Mouse (Mus musculus) forebrain, embryonic 16.5 days (tissue): ENCODE measurements around the gene Dram1. TPM values are rescaled to one million over a fixed set of nuclear protein-coding genes. Genes with fewer than 3 reads are reported as not detected.

Source experiments
- ATAC-seq: fragments of 200-750 bp; cut with Nextera tagmentation; 2 replicates; pipeline ENCODE4 v1.8.0; 2017; ENCODE audit warnings: mild to moderate bottlenecking, moderate library complexity
- H3K27ac ChIP-seq: fragments of 300-500 bp; sonication (generic); 2 replicates; pipeline ENCODE4 v1.5.1; 2014; ENCODE audit warnings: low read length, control low read depth
- H3K27me3 ChIP-seq: fragments of 300-500 bp; sonication (generic); replicated peaks from 2 replicates; pipeline ENCODE4 v1.6.1; 2014; ENCODE audit warnings: low read length; ENCODE audit not compliant: control insufficient read depth, insufficient read depth
- H3K36me3 ChIP-seq: fragments of 300-500 bp; sonication (generic); 2 replicates; pipeline ENCODE4 v1.6.1; 2014; ENCODE audit not compliant: control insufficient read depth, insufficient read depth
- H3K4me1 ChIP-seq: fragments of 300-500 bp; sonication (generic); replicated peaks from 2 replicates; pipeline ENCODE4 v1.6.1; 2014; ENCODE audit warnings: low read length; ENCODE audit not compliant: control insufficient read depth, insufficient read depth
- H3K4me2 ChIP-seq: fragments of 300-500 bp; sonication (generic); 2 replicates; pipeline ENCODE4 v1.6.1; 2014; ENCODE audit warnings: mild to moderate bottlenecking, low read length, control low read depth
- H3K4me3 ChIP-seq: fragments of 300-500 bp; sonication (generic); replicated peaks from 2 replicates; pipeline ENCODE4 v1.5.1; 2014; ENCODE audit warnings: mild to moderate bottlenecking, low read length, control low read depth
- H3K9ac ChIP-seq: fragments of 300-500 bp; sonication (generic); replicated peaks from 2 replicates; pipeline ENCODE4 v1.6.1; 2014; ENCODE audit warnings: low read depth, low read length, control low read depth
- H3K9me3 ChIP-seq: fragments of 300-500 bp; sonication (generic); 2 replicates; pipeline ENCODE4 v1.6.1; 2016; ENCODE audit warnings: low read length; ENCODE audit not compliant: control insufficient read depth
- WGBS: fragments of 180-500 bp; shearing (Covaris S2); extraction: QIAGEN DNeasy Blood & Tissue Kit; methylation state at CpG from one replicate; pipeline ENCODE4 v1.1.7; 2014; 5-methylcytosine and 5-hydroxymethylcytosine counted together
- polyA plus RNA-seq: library from polyadenylated mRNA; unstranded; fragments of >200 nt; fragmentation: Nextera tagmentation; extraction: Ambion mirVana; gene quantifications from 2 replicates; pipeline ENCODE4 v1.2.1, GENCODE M21; 2015

Dram1 gene
- polyA plus RNA-seq, 1 experiment from 2014 or later = 0.70 TPM

- H3K36me3 ChIP-seq = peaks cover 2% of the 10 kb centered on the region; the same call in 1 of the 2 replicates
- no peak overlapping the region for H3K9ac ChIP-seq
- no peak overlapping the region for H3K27ac ChIP-seq
- 59% methylated on average over 2 of the region's 2 CpGs for WGBS
- no peaks in the 10 kb centered on the region for H3K27me3 ChIP-seq
- ATAC-seq = no peak
- H3K9me3 ChIP-seq = no peaks in the 10 kb centered on the region
- H3K4me3 ChIP-seq = no peak overlapping the region
- no peak overlapping the region for H3K4me2 ChIP-seq
- H3K4me1 ChIP-seq = no peaks in the 10 kb centered on the region
Observed at GRCm38 (mm10) chr10:88409751-88410150, 30.9 kb upstream of the Dram1 start.

- H3K4me3 ChIP-seq = no peak overlapping the region
- no peak overlapping the region for H3K4me2 ChIP-seq
- no peak for ATAC-seq
- H3K4me1 ChIP-seq = no peaks in the 10 kb centered on the region
- H3K27me3 ChIP-seq = no peaks in the 10 kb centered on the region
- no peak overlapping the region for H3K9ac ChIP-seq
- H3K9me3 ChIP-seq = no peaks in the 10 kb centered on the region
- H3K36me3 ChIP-seq = no peaks in the 10 kb centered on the region
- WGBS = 94% methylated on average over 12 of the region's 12 CpGs
- no peak overlapping the region for H3K27ac ChIP-seq
Observed at GRCm38 (mm10) chr10:88407875-88408631, 29.2 kb upstream of the Dram1 start.

GRCm38 (mm10) chr10:88405812-88406211 lies 26.9 kb upstream of the Dram1 start:
- no peaks in the 10 kb centered on the region for H3K27me3 ChIP-seq
- no peaks in the 10 kb centered on the region for H3K4me1 ChIP-seq
- no peak for ATAC-seq
- H3K4me3 ChIP-seq = no peak overlapping the region
- no peak overlapping the region for H3K9ac ChIP-seq
- no peaks in the 10 kb centered on the region for H3K36me3 ChIP-seq
- no peak overlapping the region for H3K4me2 ChIP-seq
- no peaks in the 10 kb centered on the region for H3K9me3 ChIP-seq
- no peak overlapping the region for H3K27ac ChIP-seq
- WGBS = 80% methylated on average over 7 of the region's 7 CpGs

- WGBS = 87% methylated on average over 6 of the region's 6 CpGs
- ATAC-seq = no peak
- no peak overlapping the region for H3K27ac ChIP-seq
Observed at GRCm38 (mm10) chr10:88404220-88404619, 25.3 kb upstream of the Dram1 start.

GRCm38 (mm10) chr10:88403021-88403420 lies 24.1 kb upstream of the Dram1 start:
- WGBS = 90% methylated on average over 4 of the region's 4 CpGs
- Histone ChIP-seq H3K4me3 (no peak overlapping the region), H3K27ac (no peak overlapping the region), H3K36me3 (no peaks in the 10 kb centered on the region), H3K4me2 (no peak overlapping the region), H3K4me1 (no peaks in the 10 kb centered on the region), H3K9ac (no peak overlapping the region), H3K27me3 (no peaks in the 10 kb centered on the region), H3K9me3 (no peaks in the 10 kb centered on the region)
- ATAC-seq = no peak

More at GRCm38 (mm10) chr10:88404220-88404619, 25.3 kb upstream of the Dram1 start:
- no peaks in the 10 kb centered on the region for H3K27me3 ChIP-seq
- H3K4me3 ChIP-seq = no peak overlapping the region
- no peaks in the 10 kb centered on the region for H3K36me3 ChIP-seq
- no peaks in the 10 kb centered on the region for H3K4me1 ChIP-seq
- no peaks in the 10 kb centered on the region for H3K9me3 ChIP-seq
- no peak overlapping the region for H3K9ac ChIP-seq
- H3K4me2 ChIP-seq = no peak overlapping the region

GRCm38 (mm10) chr10:88399271-88399670 lies 20.4 kb upstream of the Dram1 start:
- no peak overlapping the region for H3K9ac ChIP-seq
- H3K27ac ChIP-seq = no peak overlapping the region
- no peaks in the 10 kb centered on the region for H3K9me3 ChIP-seq
- WGBS = 92% methylated on average over 5 of the region's 5 CpGs
- H3K4me3 ChIP-seq = no peak overlapping the region
- no peaks in the 10 kb centered on the region for H3K36me3 ChIP-seq
- no peaks in the 10 kb centered on the region for H3K4me1 ChIP-seq
- H3K27me3 ChIP-seq = no peaks in the 10 kb centered on the region
- no peak overlapping the region for H3K4me2 ChIP-seq
- no peak for ATAC-seq

GRCm38 (mm10) chr10:88398668-88399243 lies 19.9 kb upstream of the Dram1 start:
- Histone ChIP-seq H3K9ac (no peak overlapping the region), H3K27ac (no peak overlapping the region), H3K9me3 (no peaks in the 10 kb centered on the region), H3K4me3 (no peak overlapping the region), H3K4me1 (no peaks in the 10 kb centered on the region), H3K27me3 (no peaks in the 10 kb centered on the region), H3K4me2 (no peak overlapping the region), H3K36me3 (no peaks in the 10 kb centered on the region)
- ATAC-seq = no peak
- WGBS = 91% methylated on average over 6 of the region's 6 CpGs

GRCm38 (mm10) chr10:88392181-88392847 lies 13.4 kb upstream of the Dram1 start:
- no peak overlapping the region for H3K27ac ChIP-seq
- no peaks in the 10 kb centered on the region for H3K9me3 ChIP-seq
- ATAC-seq = peak; percentile 65; the same call in 1 of the 2 replicates
- 0 out of 2 replicates have a peak, but pooled peaks cover 3% of the 10 kb centered on the region for H3K4me1 ChIP-seq
- H3K36me3 ChIP-seq = no peaks in the 10 kb centered on the region
- no peaks in the 10 kb centered on the region for H3K27me3 ChIP-seq
- H3K4me3 ChIP-seq = no peak overlapping the region
- H3K9ac ChIP-seq = no peak overlapping the region
- H3K4me2 ChIP-seq = no peak overlapping the region
- 81% methylated on average over 9 of the region's 9 CpGs for WGBS

GRCm38 (mm10) chr10:88391495-88391894 lies 12.6 kb upstream of the Dram1 start:
- Histone ChIP-seq H3K9me3 (no peaks in the 10 kb centered on the region), H3K27ac (no peak overlapping the region), H3K4me3 (no peak overlapping the region), H3K4me1 (0 out of 2 replicates have a peak, but pooled peaks cover 3% of the 10 kb centered on the region), H3K4me2 (no peak overlapping the region), H3K36me3 (no peaks in the 10 kb centered on the region), H3K9ac (no peak overlapping the region), H3K27me3 (no peaks in the 10 kb centered on the region)
- 84% methylated on average over 9 of the region's 9 CpGs for WGBS
- ATAC-seq = no peak
